Mouse (Mus musculus) right cerebral cortex, postnatal 10 days (tissue): ENCODE measurements at regions not wholly inside any gene's neighbourhood (a gene's known extent, or its start where the extent isn't known, plus 50 kb on each side); places are given as distances from the start of the nearest gene placed in this dataset.
A peak's percentile ranks its signal among the peaks of the same experiment; 100 is the strongest.

ENCODE experiments used
- DNase-seq, 2 experiments: peaks; one replicate each; pipeline ENCODE4 v3.0.0; 2021; ENCODE audit warnings: low spot score in 2 of 2

- DNase-seq: no peak
Measured at GRCm38 (mm10) chr14:68246966-68247365, 1047.1 kb downstream of the Synb start.

- no peak for DNase-seq
Measured at GRCm38 (mm10) chr14:68240146-68240545, 1054.0 kb downstream of the Synb start.

GRCm38 (mm10) chr14:68224152-68224551, 1069.9 kb downstream of the Synb start:
- no peak for DNase-seq

GRCm38 (mm10) chr14:68219025-68219595, 1075.0 kb downstream of the Synb start:
- no peak for DNase-seq

GRCm38 (mm10) chr14:68218471-68218870, 1075.6 kb downstream of the Synb start:
- DNase-seq: peak; percentile 39 to 55

GRCm38 (mm10) chr14:68217986-68218385, 1076.1 kb downstream of the Synb start:
- no peak for DNase-seq

GRCm38 (mm10) chr14:68213879-68214278, 1080.2 kb downstream of the Synb start:
- no peak for DNase-seq

GRCm38 (mm10) chr14:68198802-68199201, 1095.3 kb downstream of the Synb start:
- DNase-seq: no peak

- DNase-seq: no peak
Measured at GRCm38 (mm10) chr14:68197470-68197800, 1096.7 kb downstream of the Synb start.

- DNase-seq: no peak
Measured at GRCm38 (mm10) chr14:68196762-68197469, 1097.2 kb downstream of the Synb start.

- DNase-seq: no peak
Measured at GRCm38 (mm10) chr14:68196201-68196600, 1097.9 kb downstream of the Synb start.

- no peak for DNase-seq
Measured at GRCm38 (mm10) chr14:68189876-68190275, 1104.2 kb downstream of the Synb start.

GRCm38 (mm10) chr14:68188325-68188724, 1105.8 kb downstream of the Synb start:
- no peak for DNase-seq

- DNase-seq: no peak
Measured at GRCm38 (mm10) chr14:68182606-68183005, 1111.5 kb downstream of the Synb start.

GRCm38 (mm10) chr14:68181168-68181567, 1112.9 kb downstream of the Synb start:
- DNase-seq: no peak
